Mouse (Mus musculus) MEL (cell line): ENCODE measurements at regions not wholly inside any gene's neighbourhood (a gene's known extent, or its start where the extent isn't known, plus 50 kb on each side); places are given as distances from the start of the nearest gene placed in this dataset.
"Not testable (repeated sequence)": the region's sequence is repeated elsewhere in the genome, so short reads cannot be mapped to it uniquely, and the experiment has no call there.

Source experiments
- DNase-seq: peaks from one replicate; pipeline ENCODE4 v3.0.0; 2011; ENCODE audit warnings: low read depth, low spot score
- H3K27ac ChIP-seq: 2 replicates; pipeline ENCODE4 v1.5.1; 2012; ENCODE audit warnings: low read depth, mild to moderate bottlenecking, control low read depth, low read length, moderate library complexity; ENCODE audit not compliant: control insufficient read depth
- H3K27me3 ChIP-seq, 2 experiments: fragments of 150-350 bp in 1 of 2; sonication (generic) in 1 of 2; 2 replicates each; pipeline ENCODE4 v1.6.1; 2012; ENCODE audit warnings: low read length in 2 of 2, mild to moderate bottlenecking in 2 of 2, improper control_type of control experiment in 1 of 2, moderate library complexity in 1 of 2; ENCODE audit not compliant: insufficient read depth in 2 of 2, control insufficient read depth in 1 of 2
- H3K36me3 ChIP-seq, 2 experiments: 2 replicates each; pipeline ENCODE4 v1.6.1; 2012 to 2014; ENCODE audit warnings: low read length in 2 of 2, improper control_type of control experiment in 1 of 2, inconsistent platforms in 1 of 2, mild to moderate bottlenecking in 1 of 2; ENCODE audit not compliant: insufficient read depth in 2 of 2, control insufficient read depth in 1 of 2
- H3K4me1 ChIP-seq, 2 experiments: fragments of 150-350 bp in 1 of 2; sonication (generic) in 1 of 2; 2 replicates each; pipeline ENCODE4 v1.6.1; 2012; ENCODE audit warnings: low read length in 2 of 2, improper control_type of control experiment in 1 of 2, mild to moderate bottlenecking in 1 of 2; ENCODE audit not compliant: insufficient read depth in 2 of 2, control insufficient read depth in 1 of 2
- H3K4me3 ChIP-seq, 2 experiments: fragments of 150-350 bp in 1 of 2; sonication (generic) in 1 of 2; 2 replicates each; pipeline ENCODE4 v1.5.1; 2012; ENCODE audit warnings: low read depth in 2 of 2, low read length in 2 of 2, mild to moderate bottlenecking in 2 of 2, moderate library complexity in 2 of 2, control low read depth in 1 of 2, improper control_type of control experiment in 1 of 2; ENCODE audit not compliant: control insufficient read depth in 1 of 2, insufficient read depth in 1 of 2
- H3K79me2 ChIP-seq: 2 replicates; pipeline ENCODE4 v1.6.1; 2012; ENCODE audit warnings: mild to moderate bottlenecking, low read length, moderate library complexity; ENCODE audit not compliant: control insufficient read depth, poor library complexity, insufficient read depth
- H3K9ac ChIP-seq: 2 replicates; pipeline ENCODE4 v1.6.1; 2012; ENCODE audit warnings: low read depth, mild to moderate bottlenecking, control low read depth, low read length, moderate library complexity; ENCODE audit not compliant: control insufficient read depth, poor library complexity, severe bottlenecking
- H3K9me3 ChIP-seq: fragments of 150-350 bp; sonication (generic); replicated peaks from 2 replicates; pipeline ENCODE4 v1.6.1; 2012; ENCODE audit warnings: mild to moderate bottlenecking, low read length, improper control_type of control experiment, moderate library complexity; ENCODE audit not compliant: insufficient read depth
- CHD1 ChIP-seq: IDR thresholded peaks from 2 replicates; pipeline ENCODE4 v1.6.1; 2012; ENCODE audit warnings: low read depth, mild to moderate bottlenecking, inconsistent platforms, low read length, improper control_type of control experiment
- CHD2 ChIP-seq: IDR thresholded peaks from 2 replicates; pipeline ENCODE4 v1.6.1; 2011; ENCODE audit warnings: low read length, improper control_type of control experiment
- ELF1 ChIP-seq: IDR thresholded peaks from 2 replicates; pipeline ENCODE4 v1.6.1; 2014; ENCODE audit warnings: low read depth, mild to moderate bottlenecking, inconsistent platforms, low read length, improper control_type of control experiment, moderate library complexity
- GABPA ChIP-seq: IDR thresholded peaks from 2 replicates; pipeline ENCODE4 v1.6.1; 2012; ENCODE audit warnings: low read depth, mild to moderate bottlenecking, inconsistent platforms, low read length, improper control_type of control experiment, moderate library complexity
- GATA1 ChIP-seq: IDR thresholded peaks from 2 replicates; pipeline ENCODE4 v1.6.1; 2011; ENCODE audit warnings: low read depth, low read length, improper control_type of control experiment
- HCFC1 ChIP-seq: IDR thresholded peaks from 2 replicates; pipeline ENCODE4 v1.6.1; 2012; ENCODE audit warnings: low read depth, mild to moderate bottlenecking, inconsistent platforms, low read length, improper control_type of control experiment, moderate library complexity
- MAFK ChIP-seq: IDR thresholded peaks from 2 replicates; pipeline ENCODE4 v1.6.1; 2011; ENCODE audit warnings: low read depth, mild to moderate bottlenecking, low read length, improper control_type of control experiment, borderline replicate concordance
- MAX ChIP-seq: IDR thresholded peaks from 2 replicates; pipeline ENCODE4 v1.6.1; 2011; ENCODE audit warnings: low read length, improper control_type of control experiment
- MAZ ChIP-seq: IDR thresholded peaks from 2 replicates; pipeline ENCODE4 v1.6.1; 2012; ENCODE audit warnings: low read depth, mild to moderate bottlenecking, inconsistent platforms, low read length, improper control_type of control experiment
- MEF2A ChIP-seq: IDR thresholded peaks from 2 replicates; pipeline ENCODE4 v1.6.1; 2014; ENCODE audit warnings: low read depth, mild to moderate bottlenecking, inconsistent platforms, low read length, improper control_type of control experiment; ENCODE audit not compliant: poor library complexity, insufficient replicate concordance, severe bottlenecking; ENCODE audit errors: extremely low read depth
- MYB ChIP-seq: IDR thresholded peaks from 2 replicates; pipeline ENCODE4 v1.6.1; 2011; ENCODE audit warnings: mild to moderate bottlenecking, low read depth, low read length, improper control_type of control experiment
- NELFE ChIP-seq: IDR thresholded peaks from 2 replicates; pipeline ENCODE4 v1.6.1; 2011; ENCODE audit warnings: low read depth, low read length, improper control_type of control experiment
- NRF1 ChIP-seq: IDR thresholded peaks from 2 replicates; pipeline ENCODE4 v1.6.1; 2014; ENCODE audit warnings: low read depth, mild to moderate bottlenecking, inconsistent platforms, low read length, improper control_type of control experiment, moderate library complexity; ENCODE audit not compliant: poor library complexity, insufficient read depth, severe bottlenecking
- POLR2A ChIP-seq, 2 experiments: IDR thresholded peaks; 2 replicates each; pipeline ENCODE4 v1.6.1; 2011 to 2012; ENCODE audit warnings: low read length in 2 of 2, mild to moderate bottlenecking in 2 of 2, control low read depth in 1 of 2, improper control_type of control experiment in 1 of 2, low read depth in 1 of 2, moderate library complexity in 1 of 2; ENCODE audit not compliant: control insufficient read depth in 1 of 2, insufficient read depth in 1 of 2, poor library complexity in 1 of 2
- POLR2AphosphoS2 ChIP-seq: IDR thresholded peaks from 2 replicates; pipeline ENCODE4 v1.6.1; 2011; ENCODE audit warnings: low read length, improper control_type of control experiment
- RAD21 ChIP-seq: IDR thresholded peaks from 2 replicates; pipeline ENCODE4 v1.6.1; 2011; ENCODE audit warnings: mild to moderate bottlenecking, low read depth, low read length, improper control_type of control experiment
- RCOR1 ChIP-seq: IDR thresholded peaks from 2 replicates; pipeline ENCODE4 v1.6.1; 2012; ENCODE audit warnings: low read depth, mild to moderate bottlenecking, inconsistent platforms, low read length, improper control_type of control experiment
- TBP ChIP-seq: IDR thresholded peaks from 2 replicates; pipeline ENCODE4 v1.8.0; 2011; ENCODE audit warnings: low read depth, low read length, improper control_type of control experiment
- UBTF ChIP-seq: IDR thresholded peaks from 2 replicates; pipeline ENCODE4 v1.6.1; 2012; ENCODE audit warnings: low read depth, mild to moderate bottlenecking, inconsistent platforms, low read length, improper control_type of control experiment, moderate library complexity, borderline replicate concordance; ENCODE audit not compliant: insufficient read depth
- USF1 ChIP-seq: IDR thresholded peaks from 2 replicates; pipeline ENCODE4 v1.6.1; 2014; ENCODE audit warnings: low read depth, mild to moderate bottlenecking, inconsistent platforms, low read length, improper control_type of control experiment, moderate library complexity
- ZC3H11A ChIP-seq: IDR thresholded peaks from 2 replicates; pipeline ENCODE4 v1.6.1; 2012; ENCODE audit warnings: low read depth, mild to moderate bottlenecking, inconsistent platforms, low read length, improper control_type of control experiment
- ZKSCAN1 ChIP-seq: IDR thresholded peaks from 2 replicates; pipeline ENCODE4 v1.6.1; 2012; ENCODE audit warnings: low read depth, mild to moderate bottlenecking, inconsistent platforms, low read length, improper control_type of control experiment, moderate library complexity
- ZNF384 ChIP-seq: IDR thresholded peaks from 2 replicates; pipeline ENCODE4 v1.6.1; 2012; ENCODE audit warnings: low read depth, mild to moderate bottlenecking, inconsistent platforms, low read length, improper control_type of control experiment

- Histone ChIP-seq H3K27ac (no peak overlapping the region), H3K36me3 (no peaks in the 10 kb centered on the region), H3K4me1 (no peaks in the 10 kb centered on the region), H3K9me3 (no peaks in the 10 kb centered on the region), H3K9ac (no peak overlapping the region), H3K4me3 (no peak overlapping the region), H3K79me2 (no peaks in the 10 kb centered on the region), H3K27me3 (no peaks in the 10 kb centered on the region)
- TF ChIP-seq ZC3H11A (no peak), POLR2AphosphoS2 (no peak), CHD2 (no peak), MAX (no peak), MYB (no peak), GABPA (no peak), MAZ (no peak), MEF2A (no peak), RCOR1 (no peak)
- DNase-seq = no peak
Observed at GRCm38 (mm10) chr8:28487913-28488312, 1040.4 kb downstream of the Poteg start.

DNA sequence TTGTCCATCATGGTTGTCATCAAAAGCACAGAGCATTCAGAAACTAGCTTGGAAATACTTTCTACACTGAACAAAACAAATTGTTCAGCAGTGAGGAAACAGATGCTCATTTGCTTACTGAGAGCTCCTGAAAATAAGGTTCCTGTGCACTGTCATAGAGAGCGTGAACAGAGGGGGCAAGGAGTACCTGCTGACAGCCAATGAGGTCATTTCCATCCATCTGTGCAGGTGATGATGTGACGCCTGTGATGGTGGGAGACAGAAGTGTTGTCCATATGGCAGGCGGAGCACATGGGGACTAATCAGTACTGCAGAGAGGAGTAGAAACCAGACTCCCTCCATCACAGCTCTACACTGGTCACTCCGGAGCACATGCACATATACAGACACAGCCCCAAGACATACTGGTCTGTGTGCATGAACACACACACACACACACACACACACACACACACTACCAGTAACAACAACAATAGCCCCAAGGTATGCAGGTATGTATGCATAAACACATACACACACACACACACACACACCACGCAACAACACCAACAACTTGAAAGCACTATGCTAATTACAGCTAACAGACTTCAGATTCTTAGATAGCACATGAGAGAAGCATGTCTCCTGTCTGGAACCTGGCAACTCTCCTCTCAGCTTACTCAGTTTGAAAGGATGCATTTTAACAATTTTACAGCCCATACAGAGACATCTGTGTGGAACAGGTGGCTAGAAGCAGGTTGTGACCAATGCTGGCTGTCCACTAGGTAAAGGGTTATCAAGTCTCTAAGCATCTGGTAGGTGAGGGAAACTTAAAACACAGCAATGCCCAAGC lies 1056.2 kb downstream of the Poteg start:
- TF ChIP-seq MAFK (no peak), NRF1 (no peak), MAZ (no peak), CHD1 (no peak), ELF1 (no peak), RAD21 (no peak), RCOR1 (no peak), USF1 (no peak), ZNF384 (no peak), HCFC1 (no peak), UBTF (no peak), MEF2A (no peak), GATA1 (no peak), NELFE (no peak), ZKSCAN1 (no peak), TBP (no peak), POLR2A (IDR thresholded peaks at IDR 0.05; ENCODE audit: control insufficient read depth in 1 of 2, insufficient read depth in 1 of 2, low read depth in 1 of 2, low read length in 2 of 2, poor library complexity in 1 of 2) (no peak)
- Histone ChIP-seq H3K79me2 (no peaks in the 10 kb centered on the region), H3K9ac (no peak overlapping the region), H3K36me3 (no peaks in the 10 kb centered on the region), H3K27ac (no peak overlapping the region), H3K4me1 (no peaks in the 10 kb centered on the region), H3K27me3 (no peaks in the 10 kb centered on the region), H3K4me3 (no peak overlapping the region), H3K9me3 (no peaks in the 10 kb centered on the region)
- no peak for DNase-seq

DNA sequence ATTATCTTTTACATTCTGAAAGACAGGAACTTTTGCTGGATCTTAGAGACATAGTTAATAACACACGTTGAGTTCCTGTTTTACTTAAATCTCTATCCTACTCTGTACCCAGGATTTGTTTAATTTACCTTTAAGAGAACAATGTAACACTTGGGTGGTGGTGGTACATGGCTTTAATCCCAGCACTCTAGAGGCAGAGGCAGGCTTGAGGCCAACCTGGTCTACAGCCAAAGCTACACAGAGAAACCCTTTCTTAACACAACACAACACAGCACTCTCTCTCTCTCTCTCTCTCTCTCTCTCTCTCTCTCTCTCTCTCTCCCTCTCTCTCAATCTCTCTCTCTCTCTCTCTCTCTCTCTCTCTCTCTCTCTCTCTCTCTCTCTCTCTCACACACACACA lies 1076.0 kb downstream of the Poteg start:
- not testable (repeated sequence) for H3K27ac ChIP-seq, H3K9ac ChIP-seq, DNase-seq, H3K4me1 ChIP-seq, H3K4me3 ChIP-seq, H3K36me3 ChIP-seq, H3K27me3 ChIP-seq, H3K9me3 ChIP-seq, H3K79me2 ChIP-seq
